Comparison of ENCODE assay signal across 8 mouse cellular contexts in the genomic region with DNA sequence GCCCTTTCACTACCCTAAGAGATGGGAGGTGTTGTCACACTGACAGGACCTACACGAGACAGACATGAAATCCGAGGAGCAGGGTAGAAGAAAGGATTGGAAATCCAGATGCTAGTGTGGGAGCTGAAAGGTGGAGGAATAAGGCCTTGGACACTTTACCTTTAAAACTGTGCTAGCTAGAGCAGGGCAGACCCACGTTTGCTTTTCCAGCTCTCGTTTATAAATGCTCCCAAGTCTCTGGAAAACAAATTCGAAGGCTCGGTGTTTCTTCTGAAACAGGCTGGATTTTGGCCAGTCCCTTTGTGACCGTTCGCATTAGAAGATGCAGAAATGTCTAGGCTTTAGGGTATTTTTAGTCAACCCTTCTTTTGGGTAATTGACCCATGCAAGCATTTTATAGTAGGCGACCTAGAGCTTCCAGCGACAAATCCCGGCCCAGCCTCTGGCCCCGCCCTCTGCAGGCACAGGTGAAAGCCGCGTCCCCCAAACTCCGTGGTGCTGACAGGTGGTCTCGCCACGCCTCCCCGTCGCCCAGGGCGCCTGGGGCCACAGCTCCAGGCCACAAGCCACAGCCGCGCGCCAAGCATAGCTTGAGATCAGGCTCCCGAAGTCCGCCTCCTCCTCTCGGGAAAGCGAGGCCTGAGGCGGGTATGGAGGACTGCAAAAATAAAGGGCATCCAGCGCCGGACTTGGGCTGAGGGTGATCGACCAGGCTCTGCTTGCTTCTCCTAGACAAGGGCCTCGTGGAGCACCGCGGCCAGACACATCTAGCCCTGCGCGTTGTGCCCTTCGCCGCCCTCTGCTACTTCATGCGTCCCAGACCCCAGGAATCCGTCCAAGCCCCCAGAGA. TPM values are rescaled to one million over a fixed set of nuclear protein-coding genes. Genes with fewer than 3 reads are reported as not detected.
A peak's percentile ranks its signal among the peaks of the same experiment; 100 is the strongest.
DNase-seq lines count a peak whose midpoint lies in the region; ATAC-seq and TF ChIP-seq lines count a peak whose summit lies in the region.

No protein-coding gene starts in this region.

- 4% methylated on average over 40 of the region's 40 CpGs for WGBS in heart, embryonic 10.5 days
- 4% methylated on average over 40 of the region's 40 CpGs for WGBS in kidney, embryonic 15.5 days
- WGBS in midbrain, embryonic 12.5 days = 3% methylated on average over 40 of the region's 40 CpGs

- 0 out of 2 replicates have a peak, but pooled peaks cover 7% of the 10 kb centered on the region for H3K27me3 ChIP-seq in heart, embryonic 10.5 days (ENCODE audit: insufficient read depth, poor library complexity, severe bottlenecking)
- no peaks in the 10 kb centered on the region for H3K27me3 ChIP-seq in kidney, embryonic 15.5 days
- peaks cover 16% of the 10 kb centered on the region for H3K27me3 ChIP-seq in midbrain, embryonic 12.5 days

- no peaks in the 10 kb centered on the region for H3K36me3 ChIP-seq in ES-E14 (ENCODE audit: control insufficient read depth, insufficient read depth, low read length, poor library complexity, severe bottlenecking)
- peaks cover under 1% of the 10 kb centered on the region; the same call in 1 of the 2 replicates for H3K36me3 ChIP-seq in heart, embryonic 10.5 days
- no peaks in the 10 kb centered on the region for H3K36me3 ChIP-seq in kidney, embryonic 15.5 days
- H3K36me3 ChIP-seq in midbrain, embryonic 12.5 days = no peaks in the 10 kb centered on the region

- peaks cover 0 to 5% of the 10 kb centered on the region in 2 experiments; a peak in 1 of 4 replicates for H3K4me1 ChIP-seq in ES-E14 (ENCODE audit: control insufficient read depth in 2 of 2, insufficient read depth in 2 of 2, low read length in 2 of 2, poor library complexity in 1 of 2)
- peaks cover 29% of the 10 kb centered on the region for H3K4me1 ChIP-seq in heart, embryonic 10.5 days
- peaks cover 39% of the 10 kb centered on the region for H3K4me1 ChIP-seq in kidney, embryonic 15.5 days
- H3K4me1 ChIP-seq in midbrain, embryonic 12.5 days = peaks cover 18% of the 10 kb centered on the region

- in situ Hi-C loops in ES-E14 (cut with MboI; ENCODE audit: low sequenced_read_pairs in 2 of 2, unreplicated experiment in 2 of 2) = no loop called here

- H3K27ac ChIP-seq in ES-E14 (ENCODE audit: insufficient read depth, low read depth, low read length, poor library complexity, severe bottlenecking) = no peak overlapping the region
- peak overlapping the region; percentile 97 for H3K27ac ChIP-seq in heart, embryonic 10.5 days
- peak overlapping the region; percentile 92 for H3K27ac ChIP-seq in kidney, embryonic 15.5 days
- H3K27ac ChIP-seq in midbrain, embryonic 12.5 days (replicated peaks) = no peak overlapping the region

- peak overlapping the region; percentile 70 for H3K9ac ChIP-seq in ES-E14 (ENCODE audit: insufficient read depth, low read depth, low read length, poor library complexity, severe bottlenecking)
- peak overlapping the region; percentile 76 for H3K9ac ChIP-seq in kidney, embryonic 15.5 days
- H3K9ac ChIP-seq in midbrain, embryonic 12.5 days (replicated peaks) = peak overlapping the region; percentile 77

- H3K4me3 ChIP-seq in ES-E14 (ENCODE audit: insufficient read depth in 1 of 2, low read depth in 1 of 2, low read length in 2 of 2, poor library complexity in 1 of 2, severe bottlenecking in 1 of 2) = peak overlapping the region; percentile 72 to 85
- peak overlapping the region; percentile 85 for H3K4me3 ChIP-seq in heart, embryonic 10.5 days
- peak overlapping the region; percentile 57 for H3K4me3 ChIP-seq in kidney, embryonic 15.5 days (replicated peaks)
- peak overlapping the region; percentile 62 for H3K4me3 ChIP-seq in midbrain, embryonic 12.5 days

- DNase-seq in frontal cortex, adult 2 months (ENCODE audit: extremely low spot score in 1 of 2, low spot score in 1 of 2) = no peak
- DNase-seq in ES-E14 (ENCODE audit: low read depth, low spot score) = peak; percentile 29
- DNase-seq in embryo, embryonic 11 days = peak; percentile 64
- DNase-seq in heart, embryonic 10.5 days (ENCODE audit: low spot score) = peak; percentile 83
- peak; percentile 16 for DNase-seq in yolk sac, embryonic 10.5 days (ENCODE audit: low spot score)

- 0 out of 2 replicates have a peak, but pooled peaks have one; percentile 0 for ATAC-seq in frontal cortex, adult (ENCODE audit: low TSS enrichment)
- ATAC-seq in kidney, embryonic 15.5 days (replicated peaks; ENCODE audit: low FRiP score) = peak; percentile 27; the same call in 1 of the 2 replicates
- peak; percentile 31 for ATAC-seq in midbrain, embryonic 12.5 days (ENCODE audit: low FRiP score, low read depth)

- peak overlapping the region; percentile 99 for H3K4me2 ChIP-seq in kidney, embryonic 15.5 days
- peak overlapping the region; percentile 96 for H3K4me2 ChIP-seq in midbrain, embryonic 12.5 days (replicated peaks)

- H3K9me3 ChIP-seq in ES-E14 (ENCODE audit: control insufficient read depth, insufficient read depth, low read depth, low read length) = no peaks in the 10 kb centered on the region
- H3K9me3 ChIP-seq in heart, embryonic 10.5 days = no peaks in the 10 kb centered on the region
- H3K9me3 ChIP-seq in kidney, embryonic 15.5 days (replicated peaks) = no peaks in the 10 kb centered on the region
- no peaks in the 10 kb centered on the region for H3K9me3 ChIP-seq in midbrain, embryonic 12.5 days

TF ChIP-seq in ES-E14, 5 proteins besides CTCF, POLR2A, EP300 and RAD21:
- TF ChIP-seq ZC3H11A (IDR thresholded peaks at IDR 0.05; ENCODE audit: borderline replicate concordance, low read depth, low read length) (no peak), CHD2 (IDR thresholded peaks at IDR 0.05; ENCODE audit: low read depth, low read length) (no peak), MAFK (IDR thresholded peaks at IDR 0.05; ENCODE audit: insufficient read depth, low read depth, low read length) (no peak), ZNF384 (IDR thresholded peaks at IDR 0.05; ENCODE audit: low read depth, low read length) (no peak), HCFC1 (IDR thresholded peaks at IDR 0.05; ENCODE audit: borderline replicate concordance, insufficient read depth, low read length) (no peak)

RNA-seq across cellular contexts. Expression of a gene that starts 0.8 kb away (rescaled TPM):
- 12.7 and 13.3 TPM in 2 replicates for polyA plus RNA-seq in frontal cortex, adult 2 months (2012; rRNA removed)
- total RNA-seq in ES-E14 (2012; rRNA removed) = 4.2 and 5.7 TPM in 2 replicates
- 11.1 and 17.0 TPM in 2 replicates for polyA plus RNA-seq in heart, embryonic 10.5 days (2016; fragmentation: Nextera tagmentation; extraction: Ambion mirVana)
- 5.0 and 5.2 TPM in 2 replicates for polyA plus RNA-seq in kidney, embryonic 15.5 days (2015; fragmentation: Nextera tagmentation; extraction: Ambion mirVana)
- 4.3 and 7.3 TPM in 2 replicates for polyA plus RNA-seq in midbrain, embryonic 12.5 days (2016; fragmentation: Nextera tagmentation; extraction: Ambion mirVana)

RNA-seq across cellular contexts. Expression of a gene that starts 49.9 kb away (rescaled TPM):
- 33.4 and 38.2 TPM in 2 replicates for polyA plus RNA-seq in frontal cortex, adult 2 months (2012; rRNA removed)
- total RNA-seq in ES-E14 (2012; rRNA removed) = 6.6 and 10.5 TPM in 2 replicates
- 30.1 and 33.8 TPM in 2 replicates for polyA plus RNA-seq in heart, embryonic 10.5 days (2016; fragmentation: Nextera tagmentation; extraction: Ambion mirVana)
- polyA plus RNA-seq in kidney, embryonic 15.5 days (2015; fragmentation: Nextera tagmentation; extraction: Ambion mirVana) = 27.8 and 29.9 TPM in 2 replicates
- 27.4 and 30.6 TPM in 2 replicates for polyA plus RNA-seq in midbrain, embryonic 12.5 days (2016; fragmentation: Nextera tagmentation; extraction: Ambion mirVana)

RNA-seq across cellular contexts. Expression of a gene that starts 59.8 kb away (rescaled TPM):
- polyA plus RNA-seq in frontal cortex, adult 2 months (2012; rRNA removed) = 85.8 and 90.7 TPM in 2 replicates
- total RNA-seq in ES-E14 (2012; rRNA removed) = 26.9 and 30.4 TPM in 2 replicates
- 73.6 and 75.6 TPM in 2 replicates for polyA plus RNA-seq in heart, embryonic 10.5 days (2016; fragmentation: Nextera tagmentation; extraction: Ambion mirVana)
- 72.3 and 75.2 TPM in 2 replicates for polyA plus RNA-seq in kidney, embryonic 15.5 days (2015; fragmentation: Nextera tagmentation; extraction: Ambion mirVana)
- 105 and 109 TPM in 2 replicates for polyA plus RNA-seq in midbrain, embryonic 12.5 days (2016; fragmentation: Nextera tagmentation; extraction: Ambion mirVana)

Comparison
In these comparisons a context has a peak if more than half of its experiments do, and no peak if none do; other contexts are left out.
1. DNase-seq: peak in ES-E14 (single experiment), embryo, embryonic 11 days (single experiment), heart, embryonic 10.5 days (single experiment) and yolk sac, embryonic 10.5 days (single experiment); none in frontal cortex, adult 2 months (0 of 2).
2. H3K27ac ChIP-seq: peak in heart, embryonic 10.5 days (single experiment) and kidney, embryonic 15.5 days (single experiment); none in ES-E14 (single experiment) and midbrain, embryonic 12.5 days (single experiment).
3. Peak in every context shown above with its lines, with median percentiles within 50 percentile points of each other: ATAC-seq, H3K4me3 ChIP-seq and H3K9ac ChIP-seq.